Mouse (Mus musculus): ENCODE data around the gene Fignl1. TPM values are rescaled to one million over a fixed set of nuclear protein-coding genes. Genes with fewer than 3 reads are reported as not detected.

The Fignl1 gene
- 1 to 10 TPM; 2.2 to 4.2 TPM for polyA plus RNA-seq (2012; fragmentation: generic; extraction: Trizol)

GRCm38 (mm10) chr11:11808820-11809403, at the start of gene Fignl1:
Fignl1 (minus strand) TSS chr11:11808962.

Other genes with a start within 250 kb of the Fignl1 start
- gene 4930512M02Rik, start 181.1 kb downstream of the Fignl1 start, polyA plus RNA-seq (2012; fragmentation: generic; extraction: Trizol), result not detected
- not detected for gene Ikzf1, start 124.0 kb downstream of the Fignl1 start, polyA plus RNA-seq (2012; fragmentation: generic; extraction: Trizol)
- gene Ddc, start 89.2 kb upstream of the Fignl1 start, polyA plus RNA-seq (2012; fragmentation: generic; extraction: Trizol), result under 1 TPM in 1 of 2 experiments, not detected in 1; 0.15 TPM
- gene Grb10, start 229.7 kb upstream of the Fignl1 start, polyA plus RNA-seq (2012; fragmentation: generic; extraction: Trizol), result 10 to 100 TPM in 1 of 2 experiments, 1 to 10 TPM in 1; 5.9 to 36.2 TPM